In the genomic region with DNA sequence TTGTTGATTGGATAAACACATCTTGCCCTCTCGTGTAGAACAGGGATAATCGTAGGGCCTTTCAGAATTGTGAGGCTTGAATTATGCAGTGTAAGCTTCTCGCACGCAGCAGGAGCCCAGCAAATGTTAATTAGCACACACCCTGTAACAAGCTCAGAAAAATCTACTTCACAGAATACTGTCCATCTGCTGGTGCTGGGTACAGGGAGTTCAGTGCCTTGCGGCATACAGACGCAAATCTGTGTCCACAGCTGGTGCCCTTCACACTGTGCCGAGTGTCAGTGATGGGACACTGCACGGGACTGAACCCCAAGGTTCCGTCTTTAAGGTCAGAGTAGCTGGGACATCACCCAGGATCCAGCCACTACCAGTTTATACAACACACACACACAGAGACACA, we compare ENCODE assay signal across 20 mouse cellular contexts. TPM values are rescaled to one million over a fixed set of nuclear protein-coding genes. Genes with fewer than 3 reads are reported as not detected.
DNase-seq lines count a peak whose midpoint lies in the region; ATAC-seq and TF ChIP-seq lines count a peak whose summit lies in the region.
"Had no signal": no experiment of that assay in that cellular context is flagged by ENCODE, and none has a peak within 500 bp of the region (broad histone marks: within the 10 kb centered on the region; RNA-seq: fewer than 3 reads in every experiment).

No protein-coding gene starts in this region.

- H3K4me3 ChIP-seq in midbrain, embryonic 13.5 days (replicated peaks) = no peak overlapping the region
- no peak overlapping the region for H3K4me3 ChIP-seq in midbrain, postnatal 0 days (ENCODE audit: low read depth, low read length)
- no peak overlapping the region for H3K4me3 ChIP-seq in forebrain, embryonic 13.5 days
- no peak overlapping the region for H3K4me3 ChIP-seq in intestine, embryonic 15.5 days (replicated peaks)
- H3K4me3 ChIP-seq: embryonic facial prominence, embryonic 15.5 days; heart, adult 2 months; midbrain, embryonic 12.5 days; neural tube, embryonic 15.5 days had no signal

- no peak for DNase-seq in midbrain, postnatal 0 days (ENCODE audit: low spot score)
- DNase-seq in layer of hippocampus, adult 9-10 months (ENCODE audit: low spot score) = peak; percentile 40
- DNase-seq in testis, postnatal 10 days (ENCODE audit: low spot score) = no peak
- no peak for DNase-seq in cerebellum, adult 11-12 months
- DNase-seq: cerebellum, postnatal 14 days; gastrocnemius, postnatal 10 days; heart, adult 2 months; heart, postnatal 36 days; kidney, adult 18-20 months; left cerebral cortex, postnatal 4 days; liver; right cerebral cortex, postnatal 14 days had no signal

- H3K4me2 ChIP-seq in midbrain, embryonic 13.5 days (replicated peaks) = no peak overlapping the region
- H3K4me2 ChIP-seq in midbrain, postnatal 0 days (ENCODE audit: low read depth, low read length, poor library complexity, severe bottlenecking) = no peak overlapping the region
- H3K4me2 ChIP-seq in forebrain, embryonic 13.5 days = no peak overlapping the region
- no peak overlapping the region for H3K4me2 ChIP-seq in intestine, embryonic 15.5 days (replicated peaks)
- H3K4me2 ChIP-seq: embryonic facial prominence, embryonic 15.5 days; midbrain, embryonic 12.5 days; neural tube, embryonic 15.5 days had no signal

- no peak for TF ChIP-seq CTCF in midbrain, postnatal 0 days (IDR thresholded peaks at IDR 0.05)

- no peaks in the 10 kb centered on the region for H3K27me3 ChIP-seq in midbrain, embryonic 13.5 days
- no peaks in the 10 kb centered on the region for H3K27me3 ChIP-seq in midbrain, postnatal 0 days (ENCODE audit: insufficient read depth, low read length)
- no peaks in the 10 kb centered on the region for H3K27me3 ChIP-seq in forebrain, embryonic 13.5 days
- no peaks in the 10 kb centered on the region for H3K27me3 ChIP-seq in intestine, embryonic 15.5 days (replicated peaks)
- H3K27me3 ChIP-seq: embryonic facial prominence, embryonic 15.5 days; midbrain, embryonic 12.5 days; neural tube, embryonic 15.5 days had no signal

- no peaks in the 10 kb centered on the region for H3K4me1 ChIP-seq in midbrain, embryonic 13.5 days (replicated peaks)
- H3K4me1 ChIP-seq in midbrain, postnatal 0 days (ENCODE audit: insufficient read depth, low read length) = no peaks in the 10 kb centered on the region
- peaks cover 20% of the 10 kb centered on the region for H3K4me1 ChIP-seq in forebrain, embryonic 13.5 days
- no peaks in the 10 kb centered on the region for H3K4me1 ChIP-seq in intestine, embryonic 15.5 days (replicated peaks)
- H3K4me1 ChIP-seq: embryonic facial prominence, embryonic 15.5 days; midbrain, embryonic 12.5 days; neural tube, embryonic 15.5 days had no signal

- no peak overlapping the region for H3K9ac ChIP-seq in midbrain, embryonic 13.5 days (replicated peaks)
- H3K9ac ChIP-seq in midbrain, postnatal 0 days (replicated peaks; ENCODE audit: low read length, poor library complexity, severe bottlenecking) = no peak overlapping the region
- no peak overlapping the region for H3K9ac ChIP-seq in forebrain, embryonic 13.5 days
- no peak overlapping the region for H3K9ac ChIP-seq in intestine, embryonic 15.5 days
- H3K9ac ChIP-seq: embryonic facial prominence, embryonic 15.5 days; midbrain, embryonic 12.5 days; neural tube, embryonic 15.5 days had no signal

- 58% methylated on average over 9 of the region's 9 CpGs for WGBS in midbrain, embryonic 13.5 days
- WGBS in midbrain, postnatal 0 days = 67% methylated on average over 9 of the region's 9 CpGs
- 41% methylated on average over 9 of the region's 9 CpGs for WGBS in forebrain, embryonic 13.5 days
- 81% methylated on average over 9 of the region's 9 CpGs for WGBS in intestine, embryonic 15.5 days

- H3K36me3 ChIP-seq in midbrain, embryonic 13.5 days = no peaks in the 10 kb centered on the region
- H3K36me3 ChIP-seq in midbrain, postnatal 0 days (ENCODE audit: insufficient read depth, low read length) = no peaks in the 10 kb centered on the region
- no peaks in the 10 kb centered on the region for H3K36me3 ChIP-seq in forebrain, embryonic 13.5 days (ENCODE audit: poor library complexity, severe bottlenecking)
- no peaks in the 10 kb centered on the region for H3K36me3 ChIP-seq in intestine, embryonic 15.5 days
- H3K36me3 ChIP-seq: embryonic facial prominence, embryonic 15.5 days; midbrain, embryonic 12.5 days had no signal

- H3K9me3 ChIP-seq in midbrain, embryonic 13.5 days = no peaks in the 10 kb centered on the region
- no peaks in the 10 kb centered on the region for H3K9me3 ChIP-seq in midbrain, postnatal 0 days (ENCODE audit: low read length)
- no peaks in the 10 kb centered on the region for H3K9me3 ChIP-seq in forebrain, embryonic 13.5 days (replicated peaks)
- no peaks in the 10 kb centered on the region for H3K9me3 ChIP-seq in intestine, embryonic 15.5 days
- H3K9me3 ChIP-seq: embryonic facial prominence, embryonic 15.5 days; neural tube, embryonic 15.5 days had no signal

- no peak overlapping the region for H3K27ac ChIP-seq in midbrain, embryonic 13.5 days
- H3K27ac ChIP-seq in midbrain, postnatal 0 days (ENCODE audit: low read depth, low read length) = no peak overlapping the region
- peak overlapping the region; percentile 84 for H3K27ac ChIP-seq in forebrain, embryonic 13.5 days
- no peak overlapping the region for H3K27ac ChIP-seq in intestine, embryonic 15.5 days
- H3K27ac ChIP-seq: embryonic facial prominence, embryonic 15.5 days; heart, adult 2 months; kidney, postnatal 0 days; midbrain, embryonic 12.5 days; neural tube, embryonic 15.5 days had no signal

- peak; percentile 27; the same call in 1 of the 2 replicates for ATAC-seq in midbrain, embryonic 13.5 days
- ATAC-seq in midbrain, postnatal 0 days (ENCODE audit: low FRiP score) = no peak
- peak; percentile 91 for ATAC-seq in forebrain, embryonic 13.5 days
- no peak for ATAC-seq in intestine, embryonic 15.5 days
- ATAC-seq: lung, postnatal 0 days had no signal

RNA-seq across cellular contexts. Expression of a gene that starts 47.4 kb away (rescaled TPM):
- 328 and 344 TPM in 2 replicates for polyA plus RNA-seq in midbrain, embryonic 13.5 days (2015; fragmentation: Nextera tagmentation; extraction: Ambion mirVana)
- 80.8 and 96.6 TPM in 2 replicates for total RNA-seq in midbrain, postnatal 0 days (2014; rRNA removed)
- 345 and 380 TPM in 2 replicates for polyA plus RNA-seq in midbrain, postnatal 0 days (2015; fragmentation: Nextera tagmentation; extraction: Ambion mirVana)
- polyA plus RNA-seq in forebrain, embryonic 13.5 days (2015; fragmentation: Nextera tagmentation; extraction: Ambion mirVana) = 434 and 500 TPM in 2 replicates
- 142 and 167 TPM in 2 replicates for polyA plus RNA-seq in intestine, embryonic 15.5 days (2015; fragmentation: Nextera tagmentation; extraction: Ambion mirVana)

Comparison
In these comparisons a context has a peak if more than half of its experiments do, and no peak if none do; other contexts are left out.
1. ATAC-seq: peak in midbrain, embryonic 13.5 days (single experiment) and forebrain, embryonic 13.5 days (single experiment); none in midbrain, postnatal 0 days (single experiment) and intestine, embryonic 15.5 days (single experiment).